Mouse (Mus musculus) liver, embryonic 16.5 days (tissue): ENCODE results near the gene Slc4a8. TPM values are rescaled to one million over a fixed set of nuclear protein-coding genes. Genes with fewer than 3 reads are reported as not detected.

Experiments
- ATAC-seq: fragments of 200-750 bp; cut with Nextera tagmentation; 2 replicates; pipeline ENCODE4 v1.8.0; 2017; ENCODE audit warnings: low read depth, mild to moderate bottlenecking, moderate number of reproducible peaks, moderate library complexity
- H3K27ac ChIP-seq: fragments of 300-500 bp; sonication (generic); 2 replicates; pipeline ENCODE4 v1.5.1; 2014; ENCODE audit warnings: mild to moderate bottlenecking, low read length
- H3K27me3 ChIP-seq: fragments of 300-500 bp; sonication (generic); 2 replicates; pipeline ENCODE4 v1.6.1; 2014; ENCODE audit warnings: low read depth, low read length, mixed read lengths; ENCODE audit not compliant: control insufficient read depth, insufficient read depth
- H3K36me3 ChIP-seq: fragments of 300-500 bp; sonication (generic); 2 replicates; pipeline ENCODE4 v1.6.1; 2014; ENCODE audit warnings: mild to moderate bottlenecking; ENCODE audit not compliant: control insufficient read depth, insufficient read depth
- H3K4me1 ChIP-seq: fragments of 300-500 bp; sonication (generic); 2 replicates; pipeline ENCODE4 v1.6.1; 2014; ENCODE audit warnings: low read depth, low read length, mixed read lengths; ENCODE audit not compliant: control insufficient read depth
- H3K4me2 ChIP-seq: fragments of 300-500 bp; sonication (generic); 2 replicates; pipeline ENCODE4 v1.6.1; 2014; ENCODE audit warnings: low read depth, low read length, mixed read lengths
- H3K4me3 ChIP-seq: fragments of 300-500 bp; sonication (generic); 2 replicates; pipeline ENCODE4 v1.5.1; 2014; ENCODE audit warnings: low read depth, mild to moderate bottlenecking, low read length
- H3K9ac ChIP-seq: fragments of 300-500 bp; sonication (generic); 2 replicates; pipeline ENCODE4 v1.6.1; 2014; ENCODE audit warnings: low read depth, low read length
- H3K9me3 ChIP-seq: fragments of 300-500 bp; sonication (generic); replicated peaks from 2 replicates; pipeline ENCODE4 v1.6.1; 2016; ENCODE audit warnings: low read length; ENCODE audit not compliant: control insufficient read depth
- WGBS: fragments of 180-500 bp; shearing (Covaris S2); extraction: QIAGEN DNeasy Blood & Tissue Kit; methylation state at CpG from one replicate; pipeline ENCODE4 v1.1.7; 2014; ENCODE audit not compliant: insufficient replicate concordance; 5-methylcytosine and 5-hydroxymethylcytosine counted together
- polyA plus RNA-seq: library from polyadenylated mRNA; unstranded; fragments of >200 nt; fragmentation: Nextera tagmentation; extraction: Ambion mirVana; gene quantifications from 2 replicates; pipeline ENCODE4 v1.2.1, GENCODE M21; 2015

The Slc4a8 gene
- polyA plus RNA-seq, 1 experiment from 2014 or later = 0.46 TPM

- H3K4me1 ChIP-seq = peaks cover 31% of the 10 kb centered on the region
Measured at GRCm38 (mm10) chr15:100735953-100736300, 25.6 kb upstream of the Slc4a8 start.

GRCm38 (mm10) chr15:100737667-100738066 is 23.9 kb upstream of the Slc4a8 start:
- Histone ChIP-seq H3K27me3 (no peaks in the 10 kb centered on the region), H3K9me3 (no peaks in the 10 kb centered on the region), H3K27ac (peak overlapping the region; percentile 92), H3K9ac (peak overlapping the region; percentile 61), H3K4me1 (peaks cover 31% of the 10 kb centered on the region), H3K4me3 (no peak overlapping the region), H3K36me3 (no peaks in the 10 kb centered on the region), H3K4me2 (peak overlapping the region; percentile 60)
- 71% methylated on average over 3 of the region's 3 CpGs for WGBS
- no peak for ATAC-seq

More at GRCm38 (mm10) chr15:100735953-100736300, 25.6 kb upstream of the Slc4a8 start:
- peaks cover 3% of the 10 kb centered on the region for H3K27me3 ChIP-seq
- H3K27ac ChIP-seq = peak overlapping the region; percentile 1; the same call in 1 of the 2 replicates
- H3K9me3 ChIP-seq = no peaks in the 10 kb centered on the region
- 25% methylated on average over 9 of the region's 9 CpGs for WGBS
- H3K36me3 ChIP-seq = no peaks in the 10 kb centered on the region
- no peak for ATAC-seq
- no peak overlapping the region for H3K9ac ChIP-seq
- no peak overlapping the region for H3K4me3 ChIP-seq
- no peak overlapping the region for H3K4me2 ChIP-seq

GRCm38 (mm10) chr15:100738351-100738781 is 23.2 kb upstream of the Slc4a8 start:
- Histone ChIP-seq H3K27me3 (no peaks in the 10 kb centered on the region), H3K36me3 (no peaks in the 10 kb centered on the region), H3K4me3 (peak overlapping the region; percentile 17; the same call in 1 of the 2 replicates), H3K9ac (peak overlapping the region; percentile 61), H3K4me1 (peaks cover 31% of the 10 kb centered on the region), H3K4me2 (peak overlapping the region; percentile 60), H3K9me3 (no peaks in the 10 kb centered on the region), H3K27ac (peak overlapping the region; percentile 92)
- 14% methylated on average over 7 of the region's 7 CpGs for WGBS
- ATAC-seq = peak; percentile 92

- Histone ChIP-seq H3K36me3 (no peaks in the 10 kb centered on the region), H3K9ac (no peak overlapping the region), H3K9me3 (no peaks in the 10 kb centered on the region), H3K4me2 (no peak overlapping the region), H3K27ac (peak overlapping the region; percentile 48), H3K4me3 (no peak overlapping the region), H3K4me1 (peaks cover 31% of the 10 kb centered on the region), H3K27me3 (no peaks in the 10 kb centered on the region)
- no peak for ATAC-seq
- 81% methylated on average over 6 of the region's 6 CpGs for WGBS
Measured at GRCm38 (mm10) chr15:100739442-100739841, 22.1 kb upstream of the Slc4a8 start.

GRCm38 (mm10) chr15:100743238-100743637 is 18.3 kb upstream of the Slc4a8 start:
- peaks cover 33% of the 10 kb centered on the region for H3K4me1 ChIP-seq
- no peak for ATAC-seq
- no peak overlapping the region for H3K9ac ChIP-seq
- no peaks in the 10 kb centered on the region for H3K9me3 ChIP-seq
- no peak overlapping the region for H3K27ac ChIP-seq
- H3K4me3 ChIP-seq = no peak overlapping the region
- no peaks in the 10 kb centered on the region for H3K27me3 ChIP-seq
- H3K4me2 ChIP-seq = no peak overlapping the region
- no peaks in the 10 kb centered on the region for H3K36me3 ChIP-seq
- WGBS = 81% methylated on average over 6 of the region's 6 CpGs

- ATAC-seq = no peak
- peaks cover 41% of the 10 kb centered on the region for H3K4me1 ChIP-seq
- H3K27ac ChIP-seq = peak overlapping the region; percentile 87
- no peaks in the 10 kb centered on the region for H3K9me3 ChIP-seq
- no peaks in the 10 kb centered on the region for H3K36me3 ChIP-seq
- H3K27me3 ChIP-seq = no peaks in the 10 kb centered on the region
- H3K4me3 ChIP-seq = peak overlapping the region; percentile 26; the same call in 1 of the 2 replicates
- peak overlapping the region; percentile 44 for H3K9ac ChIP-seq
- H3K4me2 ChIP-seq = peak overlapping the region; percentile 81
- 44% methylated on average over 6 of the region's 6 CpGs for WGBS
Measured at GRCm38 (mm10) chr15:100746478-100747120, 14.9 kb upstream of the Slc4a8 start.

GRCm38 (mm10) chr15:100747121-100747963 is 14.2 kb upstream of the Slc4a8 start:
- H3K27me3 ChIP-seq = no peaks in the 10 kb centered on the region
- peak overlapping the region; percentile 47 for H3K9ac ChIP-seq
- ATAC-seq = peak; percentile 98
- H3K27ac ChIP-seq = peak overlapping the region; percentile 87
- no peaks in the 10 kb centered on the region for H3K9me3 ChIP-seq
- H3K4me1 ChIP-seq = peaks cover 41% of the 10 kb centered on the region
- no peaks in the 10 kb centered on the region for H3K36me3 ChIP-seq
- H3K4me2 ChIP-seq = peak overlapping the region; percentile 81
- 4% methylated on average over 27 of the region's 27 CpGs for WGBS
- H3K4me3 ChIP-seq = peak overlapping the region; percentile 51

GRCm38 (mm10) chr15:100748584-100748983 is 13.0 kb upstream of the Slc4a8 start:
- Histone ChIP-seq H3K4me3 (no peak overlapping the region), H3K4me1 (peaks cover 41% of the 10 kb centered on the region), H3K36me3 (no peaks in the 10 kb centered on the region), H3K27me3 (no peaks in the 10 kb centered on the region; the same call in 1 of the 2 replicates), H3K4me2 (0 out of 2 replicates have a peak overlapping the region, but pooled peaks have one; percentile 6), H3K27ac (peak overlapping the region; percentile 84), H3K9ac (peak overlapping the region; percentile 24; the same call in 1 of the 2 replicates), H3K9me3 (no peaks in the 10 kb centered on the region)
- 72% methylated on average over 3 of the region's 3 CpGs for WGBS
- ATAC-seq = no peak
